Mouse (Mus musculus) testis, postnatal 14 days (tissue): ENCODE data around the gene Vps13d.
A peak's percentile ranks its signal among the peaks of the same experiment; 100 is the strongest.
"Not testable (repeated sequence)": the region's sequence is repeated elsewhere in the genome, so short reads cannot be mapped to it uniquely, and the experiment has no call there.

Experiments used
- DNase-seq: peaks from one replicate; pipeline ENCODE4 v3.0.0; 2021; ENCODE audit warnings: low spot score

The Vps13d gene

DNA sequence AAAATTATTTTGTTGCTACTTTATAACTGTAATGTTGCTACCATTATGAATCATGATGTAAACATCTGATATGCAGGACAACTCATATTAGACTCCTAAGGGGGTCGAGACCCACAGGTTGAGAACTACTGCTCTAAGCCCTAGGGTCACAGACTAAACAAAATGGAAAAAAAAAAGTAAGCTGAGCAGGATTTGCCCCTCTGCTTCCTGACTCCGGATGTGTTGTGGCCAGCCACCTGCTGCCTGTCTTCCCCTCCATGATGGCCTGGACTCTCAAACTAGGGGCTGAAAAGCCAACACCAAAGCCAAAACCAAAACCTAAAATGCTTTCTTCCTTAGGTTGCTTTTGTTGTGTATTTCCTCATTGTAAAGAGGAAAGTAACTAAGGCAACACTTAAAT, 16.3 kb upstream of the Vps13d start:
- no peak for DNase-seq

DNA sequence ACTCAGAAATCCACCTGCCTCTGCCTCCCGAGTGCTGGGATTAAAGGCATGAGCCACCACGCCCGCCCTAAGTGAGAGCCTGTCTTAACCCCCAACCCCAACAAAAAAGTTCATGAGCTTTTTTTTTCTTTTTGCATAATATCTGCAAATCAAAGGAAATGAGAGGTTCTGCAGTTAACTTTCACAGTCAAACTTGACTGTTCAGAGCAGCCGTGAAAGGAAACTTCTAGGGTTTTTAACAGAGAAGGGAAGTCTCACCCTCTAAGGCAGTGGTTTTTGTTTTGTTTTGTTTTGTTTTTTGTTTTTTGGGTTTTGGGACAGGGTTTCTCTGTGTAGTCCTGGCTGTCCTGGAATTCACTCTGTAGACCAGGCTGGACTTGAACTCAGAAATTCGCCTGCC, 15.8 kb upstream of the Vps13d start:
- no peak for DNase-seq

DNA sequence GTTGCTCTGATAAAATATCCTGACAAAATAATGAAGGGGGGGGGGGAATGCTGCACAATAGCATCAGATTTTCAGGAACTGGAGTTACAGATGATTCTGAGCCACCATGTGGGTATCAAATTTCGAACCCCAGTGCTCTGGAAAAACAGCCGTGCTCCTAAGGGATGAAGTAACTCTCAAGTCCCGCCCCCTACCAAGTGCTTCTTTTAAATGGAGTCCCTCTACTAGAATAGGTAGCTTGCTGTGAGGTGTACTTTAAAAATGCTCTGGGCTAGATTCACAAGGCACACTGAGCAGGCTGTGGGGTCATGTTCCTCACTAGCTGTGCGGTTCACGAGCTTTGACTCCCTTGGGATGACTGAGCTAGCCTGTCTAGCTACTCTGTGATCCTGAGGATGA, 14.9 kb upstream of the Vps13d start:
- DNase-seq, result no peak

DNA sequence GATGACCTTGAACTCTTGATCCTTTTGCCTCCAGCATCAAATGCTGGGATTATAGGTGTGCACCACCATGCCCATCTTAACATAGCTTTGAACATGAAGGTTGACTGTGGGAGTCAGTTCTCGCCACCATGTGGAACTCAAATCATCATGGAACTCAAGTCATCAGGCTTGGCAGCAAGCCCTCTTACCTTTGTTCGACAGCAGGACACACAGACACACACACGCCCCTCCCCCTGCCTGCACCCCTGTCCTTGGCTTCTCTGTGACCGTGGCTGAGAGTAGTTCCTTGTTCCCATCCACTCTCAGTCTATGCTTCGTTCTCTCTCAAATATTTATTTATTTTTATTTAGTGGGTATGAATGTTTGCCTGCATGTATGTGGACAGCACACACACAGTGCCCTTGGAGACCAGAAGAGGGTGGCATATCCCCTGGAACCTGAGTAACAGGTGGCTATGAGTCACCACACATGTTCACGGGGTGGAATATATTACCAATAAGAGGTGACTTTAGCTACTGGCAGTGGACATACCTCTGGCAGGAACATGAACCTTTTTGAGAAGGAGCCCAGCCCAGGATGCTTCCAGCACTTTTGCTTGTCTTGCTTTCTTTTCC, 14.4 kb upstream of the Vps13d start:
- DNase-seq, result no peak

DNA sequence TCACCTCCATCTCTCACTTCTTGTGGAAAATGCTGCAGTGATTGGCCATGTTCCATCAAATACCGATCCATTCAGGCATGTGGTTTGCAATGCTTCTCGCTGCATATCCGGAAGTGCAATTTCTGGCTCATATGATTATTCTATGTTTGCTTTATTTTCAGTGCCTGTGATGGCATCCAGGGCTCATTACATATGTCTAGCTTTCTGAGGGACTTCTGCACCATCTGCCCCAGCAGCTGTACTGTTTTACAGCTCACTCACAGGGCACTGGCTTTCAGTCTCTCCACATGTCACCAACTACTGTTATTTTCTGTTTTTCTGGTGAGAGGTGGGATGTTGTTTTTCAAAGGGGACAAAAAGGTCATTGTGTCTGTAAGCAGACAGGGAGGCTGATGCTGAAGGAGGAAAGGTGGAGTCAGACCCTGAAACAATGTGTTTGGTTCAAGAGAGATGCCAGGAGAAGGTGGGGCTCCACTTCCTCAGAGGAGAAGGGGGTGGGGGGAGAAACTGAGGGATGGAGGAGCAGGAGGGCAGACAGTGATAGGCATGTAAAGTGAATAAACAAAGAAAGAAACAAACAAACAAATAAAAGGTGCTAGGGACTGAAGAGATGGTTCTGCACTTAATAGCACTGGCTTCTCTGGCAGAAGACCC, 13.0 kb upstream of the Vps13d start:
- no peak for DNase-seq

DNA sequence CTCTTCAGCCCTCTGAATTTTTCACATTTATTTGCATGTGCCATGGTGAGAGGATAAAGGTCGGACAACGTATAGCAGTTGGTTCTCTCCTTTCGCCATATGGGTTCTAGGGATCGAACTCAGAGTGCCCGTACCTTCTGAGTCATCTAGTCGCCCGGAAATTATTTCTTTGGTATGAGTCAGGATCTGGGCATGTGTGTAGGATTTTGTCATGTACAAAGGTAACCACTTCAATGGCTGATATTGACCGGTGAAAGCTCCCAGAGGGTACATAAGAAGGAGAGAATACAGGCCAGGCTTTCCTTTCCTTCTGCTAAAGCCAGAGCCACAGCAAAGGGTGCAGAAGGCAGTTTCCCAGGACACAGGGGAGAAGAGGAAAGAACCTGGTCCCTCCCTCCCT, 10.0 kb upstream of the Vps13d start:
- no peak for DNase-seq

DNA sequence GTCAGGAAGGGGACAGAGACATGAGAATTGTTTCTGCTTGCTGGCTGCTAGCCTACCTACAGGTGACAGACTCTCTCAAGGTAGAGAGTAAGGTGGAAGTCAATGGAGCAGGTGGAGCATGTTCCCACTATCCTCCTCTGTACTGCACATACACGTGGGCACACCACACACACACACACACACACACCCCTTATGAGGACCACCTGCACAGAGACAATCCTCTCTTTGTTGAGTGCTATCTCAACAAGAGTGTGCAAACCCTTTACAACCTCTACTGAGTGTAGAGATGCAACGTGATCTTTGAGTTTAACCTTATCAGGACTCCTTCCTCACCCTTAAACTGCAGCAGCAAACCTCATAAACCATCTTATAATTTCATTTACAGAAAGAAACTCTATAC, 8.5 kb upstream of the Vps13d start:
- no peak for DNase-seq

DNA sequence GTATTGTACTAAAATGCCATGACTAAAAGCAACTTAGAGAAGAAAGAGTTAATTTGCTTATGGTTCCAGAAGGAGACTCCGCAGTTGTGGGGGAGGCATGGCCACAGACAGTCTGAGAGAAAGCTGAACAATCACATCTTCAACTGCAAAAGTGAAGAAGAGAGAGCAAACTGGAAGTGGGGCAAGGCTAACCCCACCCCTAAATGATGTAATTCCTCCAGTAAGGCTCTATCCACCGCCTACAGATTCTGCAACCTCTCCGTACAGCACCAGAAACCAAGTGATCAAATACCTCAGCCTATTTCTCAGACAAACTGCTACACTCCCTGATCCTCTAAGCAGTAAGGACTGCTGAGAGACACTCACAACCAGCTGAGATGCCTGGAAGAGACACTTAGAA, 6.6 kb upstream of the Vps13d start:
- no peak for DNase-seq

DNA sequence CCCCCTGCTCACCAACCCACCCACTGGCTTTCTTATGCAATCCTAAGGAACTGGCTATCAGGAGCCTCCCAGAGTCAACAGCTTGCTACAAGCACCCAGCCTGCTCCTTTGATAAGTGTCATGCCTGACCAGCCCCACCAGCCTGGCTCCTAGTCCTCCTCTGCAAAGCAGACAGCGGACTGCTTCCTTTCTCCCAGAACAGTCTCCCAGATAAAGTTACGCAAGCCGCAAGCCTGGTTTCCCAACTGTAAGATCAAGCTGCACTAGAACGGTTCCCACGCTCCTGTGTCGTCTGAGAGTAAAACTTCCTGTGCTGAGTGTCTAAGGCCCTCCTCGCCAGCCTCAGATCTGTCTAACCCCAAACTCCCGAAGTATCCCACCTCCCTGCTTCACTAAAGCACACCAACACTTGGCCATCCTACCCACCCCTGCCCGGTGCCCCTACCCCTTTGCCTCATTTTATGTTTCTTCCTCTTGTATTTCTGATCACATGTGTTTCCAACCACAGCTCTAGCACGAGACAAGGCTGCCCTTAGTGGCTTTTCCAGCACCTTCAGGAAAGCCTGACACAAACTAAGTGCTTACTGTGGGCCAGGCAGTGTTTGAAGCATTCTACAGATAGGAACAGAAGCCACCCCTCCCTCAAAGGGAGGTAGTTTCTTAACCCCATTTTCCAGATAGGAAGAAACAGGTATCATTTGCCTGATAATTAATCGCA, 5.3 kb upstream of the Vps13d start:
- no peak for DNase-seq

DNA sequence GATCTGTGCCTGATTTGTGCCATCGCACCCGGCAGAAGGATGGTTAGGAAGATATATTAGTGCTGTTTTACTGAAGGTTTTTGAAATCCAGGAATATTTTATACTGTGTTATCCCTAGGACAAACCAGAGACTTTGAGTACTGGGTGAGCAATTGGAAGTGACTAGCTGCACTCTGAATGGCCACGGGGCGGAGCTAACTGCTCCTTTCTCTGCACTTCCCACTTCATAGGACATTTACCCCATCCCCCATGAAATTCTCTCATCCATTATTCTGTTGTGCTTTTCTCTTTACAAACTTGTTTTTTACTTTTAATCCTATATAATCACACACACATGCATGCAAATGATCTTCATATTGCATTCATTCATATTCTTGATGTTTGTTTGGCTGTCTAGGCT, 1.8 kb upstream of the Vps13d start:
- DNase-seq, result no peak

DNA sequence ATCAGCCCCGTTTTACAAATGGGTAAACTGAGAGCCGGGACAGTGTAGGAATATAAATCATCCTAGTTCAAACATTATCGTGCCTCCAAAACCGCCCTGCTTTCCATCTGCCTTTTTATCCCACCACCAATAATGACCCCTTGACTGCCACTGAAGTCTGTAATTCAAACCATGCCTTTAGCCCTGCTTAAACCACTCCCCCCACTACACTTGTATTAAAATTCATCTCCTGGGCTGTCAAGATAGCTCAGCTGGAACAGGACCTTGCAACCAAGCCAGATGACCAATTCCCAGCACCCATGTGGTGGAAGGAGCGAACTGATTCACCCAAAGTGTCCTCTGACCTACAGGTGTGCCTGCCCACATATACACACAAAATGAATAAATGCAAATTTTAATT, 367 bp upstream of the Vps13d start:
- DNase-seq, result no peak

DNA sequence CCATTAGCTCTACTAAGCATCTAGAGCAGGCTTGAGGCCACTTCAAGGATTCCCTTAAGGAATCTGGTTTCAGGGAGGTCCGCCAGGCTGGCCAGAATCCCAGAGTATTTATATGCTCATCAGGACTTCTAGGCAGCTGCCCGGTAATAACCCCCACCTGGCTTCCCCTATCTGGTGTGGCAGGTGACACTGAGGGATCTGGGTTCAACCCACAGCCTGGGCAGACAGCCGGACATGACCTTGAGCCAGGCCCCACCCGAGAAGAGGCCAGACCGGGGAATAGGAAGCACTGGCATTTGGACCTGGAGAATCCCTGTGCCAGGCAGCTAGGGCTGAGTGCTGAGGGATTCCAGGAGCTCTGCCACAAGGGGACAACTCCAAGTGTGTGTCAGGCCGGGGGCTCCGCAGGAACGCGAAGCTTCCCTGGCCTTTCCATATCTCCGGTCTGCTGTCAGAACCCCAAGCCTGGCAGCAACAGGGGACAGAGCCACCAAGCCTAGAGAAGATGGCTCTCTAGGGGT, 754 bp downstream of the Vps13d start:
- DNase-seq, result peak; percentile 35

DNA sequence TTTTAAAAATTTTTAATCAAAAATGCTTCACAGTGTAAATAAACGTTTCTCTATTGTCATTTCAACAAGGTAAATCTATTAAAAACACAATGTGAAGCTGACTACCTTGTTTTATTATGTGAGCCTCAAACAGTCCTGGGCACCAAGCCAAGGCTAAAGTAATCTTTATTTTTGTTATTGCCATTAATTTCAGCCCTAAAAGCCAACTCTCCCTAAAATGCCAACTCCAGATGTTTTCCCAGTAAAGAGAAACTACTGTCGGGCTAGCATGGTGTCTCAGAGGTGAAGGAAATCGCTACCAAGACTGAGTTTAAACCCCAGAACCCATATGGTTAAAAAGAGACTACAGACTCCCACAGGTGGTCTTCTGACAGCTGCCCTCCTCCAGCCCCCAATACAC, 1.4 kb downstream of the Vps13d start:
- DNase-seq, result no peak

DNA sequence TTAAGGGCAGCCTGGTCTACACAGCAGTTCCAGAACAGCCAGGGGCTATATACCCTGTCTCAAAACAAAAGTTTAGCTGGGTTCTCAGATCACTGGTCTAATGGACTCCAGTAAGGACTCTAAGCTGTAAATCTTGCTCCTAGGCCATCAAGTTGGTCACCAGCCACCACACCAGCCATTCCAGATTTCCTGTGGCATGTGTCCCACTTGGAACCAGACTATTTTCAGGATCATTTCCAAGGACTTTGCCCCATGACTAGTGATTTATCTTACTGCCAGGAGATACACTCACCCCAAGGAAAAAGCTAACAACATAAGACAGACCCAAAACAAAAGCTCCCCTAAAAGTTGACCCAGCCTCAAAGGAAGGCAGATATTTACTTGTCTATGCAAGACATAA, 2.1 kb downstream of the Vps13d start:
- no peak for DNase-seq

DNA sequence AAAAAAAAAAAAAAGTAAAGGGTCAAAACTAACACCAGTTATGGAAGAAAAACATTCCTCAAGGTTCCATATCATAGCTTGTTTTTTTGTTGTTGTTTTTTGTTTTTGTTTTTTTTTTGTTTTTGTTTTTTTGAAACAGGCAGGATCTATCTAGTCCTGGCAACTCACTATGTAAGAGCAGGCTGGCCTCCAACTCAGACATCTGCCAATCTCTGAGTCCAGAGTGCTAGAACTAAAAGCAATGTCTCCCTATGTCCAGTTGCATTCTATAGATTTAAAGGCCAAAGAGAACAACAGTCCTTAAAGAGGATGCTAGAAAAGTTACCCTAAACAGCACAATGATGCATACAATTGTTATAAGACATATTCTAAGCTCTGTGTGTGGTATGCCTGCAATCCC, 6.2 kb downstream of the Vps13d start:
- no peak for DNase-seq

DNA sequence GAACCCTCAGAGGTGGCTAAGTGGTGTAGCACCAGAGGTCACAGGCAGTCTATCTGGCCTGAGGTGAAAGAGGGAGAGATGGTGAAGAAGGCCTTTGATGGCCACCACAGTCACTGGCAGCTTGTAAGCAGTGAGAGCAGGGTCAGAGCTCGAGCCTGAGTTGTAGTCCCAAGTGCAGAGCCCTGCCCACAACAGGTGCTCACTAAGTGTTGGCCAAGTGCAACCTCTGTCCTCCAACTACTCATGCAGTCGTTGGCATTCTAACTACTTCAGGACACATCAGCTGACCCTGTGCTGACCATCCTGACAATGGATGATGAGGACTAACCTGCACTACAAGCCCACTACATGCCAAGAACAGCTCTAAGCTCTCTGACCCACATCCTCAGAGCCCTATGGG, 7.2 kb downstream of the Vps13d start:
- DNase-seq, result no peak

DNA sequence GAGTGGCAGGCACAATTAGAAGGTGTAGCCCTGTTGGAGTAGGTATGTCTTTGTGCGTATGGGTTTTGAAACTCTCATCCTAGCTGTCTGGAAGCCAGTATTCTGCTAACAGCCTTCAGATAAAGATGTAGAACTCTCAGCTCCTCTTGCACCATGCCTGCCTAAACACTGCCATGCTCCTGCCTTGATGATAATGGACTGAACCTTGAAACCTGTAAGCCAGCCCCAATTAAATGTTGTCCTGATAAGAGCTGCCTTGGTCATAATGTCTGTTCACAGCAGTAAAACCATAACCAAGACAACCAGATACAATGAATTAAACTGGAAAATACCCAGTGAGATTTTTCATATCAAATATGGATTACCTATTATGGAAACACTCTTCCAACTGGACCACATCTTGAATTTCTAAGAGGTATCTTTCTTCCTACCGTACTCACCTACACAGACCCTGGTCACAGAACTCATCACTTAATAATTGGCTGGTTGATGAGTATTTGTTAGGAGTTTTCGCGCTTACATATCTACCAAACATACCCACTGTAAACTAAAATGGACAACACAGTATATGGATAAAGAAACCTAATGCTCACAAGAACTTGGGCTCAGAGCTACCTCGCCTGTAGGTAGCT, 15.8 kb downstream of the Vps13d start:
- no peak for DNase-seq

DNA sequence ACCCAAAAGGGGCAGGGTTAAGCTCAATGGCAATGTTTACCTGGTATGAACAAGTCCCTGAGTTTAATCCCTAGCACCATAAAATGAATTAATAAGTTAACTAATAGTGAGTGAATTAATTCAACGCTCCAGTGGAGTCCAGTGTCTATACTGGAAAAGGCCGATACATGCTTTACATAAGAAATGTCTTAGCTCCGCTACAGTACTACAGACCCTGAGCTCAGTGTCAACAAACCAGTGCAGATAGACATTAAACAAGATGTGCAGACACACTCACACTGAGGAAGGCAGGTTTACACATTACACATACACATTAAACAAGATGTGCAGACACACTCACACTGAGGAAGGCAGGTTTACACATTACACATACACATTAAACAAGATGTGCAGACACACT, 29.3 kb downstream of the Vps13d start:
- not testable (repeated sequence) for DNase-seq

DNA sequence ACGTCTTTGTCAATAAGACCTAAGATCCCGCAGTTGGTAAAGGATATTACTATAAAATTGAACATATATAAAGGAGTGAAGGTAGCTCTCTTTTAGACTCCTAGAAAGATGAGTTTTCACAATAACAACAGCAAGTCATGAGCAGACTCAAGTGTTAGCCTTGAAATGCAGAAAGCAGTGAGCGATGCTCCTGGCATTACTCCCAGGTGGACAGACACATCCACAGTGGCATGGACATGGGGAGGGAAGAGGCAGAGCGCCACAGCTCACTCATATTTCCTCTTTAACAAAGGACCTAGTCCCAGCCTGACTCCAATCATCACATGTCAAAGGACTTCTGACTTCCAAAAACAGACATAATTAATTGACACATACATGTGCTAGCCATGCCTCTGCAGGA, 30.7 kb downstream of the Vps13d start:
- DNase-seq, result no peak

DNA sequence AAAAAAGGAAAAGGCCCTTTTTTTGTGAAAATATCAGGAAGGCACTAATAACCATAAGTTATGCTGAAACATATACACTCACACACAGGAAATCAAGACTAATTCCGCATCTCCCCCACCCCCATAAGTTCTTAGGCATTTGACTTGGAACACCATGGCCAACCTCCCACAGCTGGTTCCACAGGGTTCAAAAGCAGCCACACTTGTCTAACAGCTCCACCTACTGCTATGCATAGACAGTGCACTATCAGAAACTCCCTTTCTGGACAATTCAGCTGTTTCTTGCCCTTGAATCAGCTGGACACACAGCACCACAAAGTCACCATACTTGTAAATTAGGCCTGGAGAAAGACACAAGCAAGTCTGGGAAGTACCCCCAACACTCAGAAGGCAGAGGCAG, 33.6 kb downstream of the Vps13d start:
- DNase-seq, result no peak

DNA sequence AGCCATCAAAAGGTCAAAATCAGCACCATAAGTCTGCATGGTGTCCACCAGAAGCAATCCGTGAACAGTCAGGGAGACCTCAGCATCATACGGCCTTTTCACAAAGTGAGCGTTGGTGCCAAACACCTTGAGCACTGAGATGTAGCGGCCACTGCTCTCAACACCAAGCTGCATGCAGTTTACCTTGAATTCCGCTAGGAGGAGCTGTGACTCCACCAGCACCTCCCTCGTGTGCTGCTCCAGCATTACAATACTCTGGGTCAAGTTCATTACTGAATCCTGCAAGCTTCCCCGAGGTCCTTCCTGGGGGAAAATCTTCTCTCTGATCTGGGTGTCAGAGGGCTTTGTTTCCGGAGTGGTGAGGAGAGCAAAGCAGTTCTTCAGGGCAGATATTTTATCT, 38.8 kb downstream of the Vps13d start:
- no peak for DNase-seq

DNA sequence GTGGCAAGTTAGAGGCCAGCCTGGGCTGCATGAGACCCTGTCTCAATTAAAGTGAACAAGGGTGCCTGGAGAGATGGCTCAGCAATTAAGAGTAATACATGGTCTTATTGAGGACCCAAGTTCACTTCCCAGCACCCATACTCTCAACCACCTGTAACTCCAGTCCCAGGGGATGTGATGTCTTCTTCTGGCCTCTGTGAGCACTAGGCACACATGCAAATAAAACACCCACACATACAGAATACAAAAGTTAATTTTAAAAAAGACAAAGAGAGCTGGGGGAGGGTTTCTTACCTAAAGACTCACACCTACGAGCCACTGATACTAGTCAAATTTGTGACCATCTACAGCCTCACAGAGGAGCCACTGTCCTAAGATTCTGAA, 43.7 kb downstream of the Vps13d start:
- no peak for DNase-seq
